In the genomic region with DNA sequence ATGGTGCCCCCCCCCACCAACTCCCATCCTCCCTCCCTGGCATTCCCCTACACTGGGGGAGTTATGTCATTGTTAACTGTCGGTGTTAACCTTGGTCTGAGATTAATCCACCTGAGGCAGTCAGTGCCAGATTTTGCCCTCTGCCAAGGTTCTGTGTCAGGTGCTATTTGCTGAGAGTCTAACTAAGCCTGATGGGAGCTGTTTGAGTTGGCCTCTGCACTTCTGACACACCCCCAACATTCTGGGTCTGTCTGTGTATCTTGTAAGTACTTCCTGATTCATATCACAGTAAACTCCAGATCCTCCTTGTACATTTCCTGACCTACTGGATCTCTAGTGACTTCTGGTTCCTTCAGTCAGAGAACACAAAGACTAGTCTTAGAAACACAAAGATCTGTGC, we compare ENCODE assay signal across 15 mouse cellular contexts. TPM values are rescaled to one million over a fixed set of nuclear protein-coding genes. Genes with fewer than 3 reads are reported as not detected.
DNase-seq lines count a peak whose midpoint lies in the region; ATAC-seq and TF ChIP-seq lines count a peak whose summit lies in the region.
"Had no signal": no experiment of that assay in that cellular context is flagged by ENCODE, and none has a peak within 500 bp of the region (broad histone marks: within the 10 kb centered on the region; RNA-seq: fewer than 3 reads in every experiment).

No protein-coding gene starts in this region.

- no peaks in the 10 kb centered on the region for H3K27me3 ChIP-seq in MEL (ENCODE audit: control insufficient read depth in 1 of 2, insufficient read depth in 2 of 2, low read length in 2 of 2)
- H3K27me3 ChIP-seq in forebrain, embryonic 13.5 days, result no peaks in the 10 kb centered on the region

- peak; percentile 18 to 24 for DNase-seq in heart, postnatal 10 days
- DNase-seq in heart, postnatal 36 days, result no peak
- peak; percentile 68 for DNase-seq in MEL (ENCODE audit: low read depth, low spot score)
- peak; percentile 57 for DNase-seq in kidney, postnatal 14 days
- peak; percentile 50 for DNase-seq in lung, postnatal 25 days (ENCODE audit: low spot score)
- no peak for DNase-seq in gastrocnemius, postnatal 10 days
- DNase-seq in Muller cell, postnatal 12 days (ENCODE audit: inconsistent ontology term), result no peak
- DNase-seq: adrenal gland, adult 2 months; cerebellum, adult 9-10 months; heart, postnatal 14 days; left cerebral cortex, postnatal 4 days; lung, embryonic 14.5 days; thymus, postnatal 36 days had no signal

- peak in 1 of 2 experiments; percentile 12; a peak in 1 of 4 replicates for TF ChIP-seq EP300 in MEL (IDR thresholded peaks at IDR 0.05; ENCODE audit: low read depth in 1 of 2, low read length in 2 of 2)

- peaks cover 0 to 9% of the 10 kb centered on the region in 2 experiments; a peak in 2 of 4 replicates for H3K36me3 ChIP-seq in MEL (ENCODE audit: control insufficient read depth in 1 of 2, insufficient read depth in 2 of 2, low read length in 2 of 2)
- peaks cover 9% of the 10 kb centered on the region; the same call in 1 of the 2 replicates for H3K36me3 ChIP-seq in forebrain, embryonic 13.5 days (ENCODE audit: poor library complexity, severe bottlenecking)

- no peak for TF ChIP-seq CTCF in MEL (IDR thresholded peaks at IDR 0.05 in 2 of 3, conservative IDR thresholded peaks at IDR 0.05 in 1 of 3; ENCODE audit: control insufficient read depth in 1 of 3, insufficient read depth in 1 of 3, low read depth in 2 of 3, low read length in 3 of 3, poor library complexity in 1 of 3, severe bottlenecking in 1 of 3)

- no peak overlapping the region for H3K4me3 ChIP-seq in MEL (ENCODE audit: control insufficient read depth in 1 of 2, insufficient read depth in 1 of 2, low read depth in 2 of 2, low read length in 2 of 2)
- H3K4me3 ChIP-seq in forebrain, embryonic 13.5 days, result no peak overlapping the region

- no peaks in the 10 kb centered on the region for H3K9me3 ChIP-seq in MEL (replicated peaks; ENCODE audit: insufficient read depth, low read length)
- H3K9me3 ChIP-seq in forebrain, embryonic 13.5 days (replicated peaks), result no peaks in the 10 kb centered on the region

- no peak for TF ChIP-seq POLR2A in MEL (IDR thresholded peaks at IDR 0.05; ENCODE audit: control insufficient read depth in 1 of 2, insufficient read depth in 1 of 2, low read depth in 1 of 2, low read length in 2 of 2, poor library complexity in 1 of 2)

- H3K27ac ChIP-seq in MEL (ENCODE audit: control insufficient read depth, low read depth, low read length), result no peak overlapping the region
- H3K27ac ChIP-seq in forebrain, embryonic 13.5 days, result no peak overlapping the region

- H3K79me2 ChIP-seq in MEL (ENCODE audit: control insufficient read depth, insufficient read depth, low read length, poor library complexity), result no peaks in the 10 kb centered on the region

- WGBS in forebrain, embryonic 13.5 days, result 88% methylated on average over 1 of the region's 1 CpGs

- peaks cover 0 to 10% of the 10 kb centered on the region in 2 experiments; a peak in 3 of 4 replicates for H3K4me1 ChIP-seq in MEL (ENCODE audit: control insufficient read depth in 1 of 2, insufficient read depth in 2 of 2, low read length in 2 of 2)
- H3K4me1 ChIP-seq in forebrain, embryonic 13.5 days, result peaks cover 11% of the 10 kb centered on the region

- H3K9ac ChIP-seq in MEL (ENCODE audit: control insufficient read depth, low read depth, low read length, poor library complexity, severe bottlenecking), result no peak overlapping the region
- H3K9ac ChIP-seq in forebrain, embryonic 13.5 days, result no peak overlapping the region
- H3K9ac ChIP-seq: lung, embryonic 14.5 days had no signal

- no peak overlapping the region for H3K4me2 ChIP-seq in forebrain, embryonic 13.5 days
- H3K4me2 ChIP-seq: lung, embryonic 14.5 days; midbrain, embryonic 11.5 days had no signal

- intact Hi-C loops in heart, postnatal 10 days (cut with DNase I), result no loop called here
- intact Hi-C loops in heart, postnatal 36 days (cut with DNase I), result no loop called here

- ATAC-seq in forebrain, embryonic 13.5 days, result no peak

- TF ChIP-seq RAD21 in MEL (IDR thresholded peaks at IDR 0.05; ENCODE audit: low read depth, low read length), result no peak

TF ChIP-seq in MEL, 35 proteins besides CTCF, POLR2A, EP300 and RAD21:
- TF ChIP-seq ZKSCAN1 (IDR thresholded peaks at IDR 0.05; ENCODE audit: low read depth, low read length) (no peak), GATA1 (IDR thresholded peaks at IDR 0.05; ENCODE audit: low read depth, low read length) (0 out of 2 replicates have a peak, but pooled peaks have one; percentile 21), ELF1 (IDR thresholded peaks at IDR 0.05; ENCODE audit: low read depth, low read length) (no peak), MXI1 (IDR thresholded peaks at IDR 0.05; ENCODE audit: low read depth, low read length) (no peak), MAZ (IDR thresholded peaks at IDR 0.05; ENCODE audit: low read depth, low read length) (no peak), GABPA (IDR thresholded peaks at IDR 0.05; ENCODE audit: low read depth, low read length) (no peak), MAX (IDR thresholded peaks at IDR 0.05; ENCODE audit: low read length) (no peak), POLR2AphosphoS2 (IDR thresholded peaks at IDR 0.05; ENCODE audit: low read length) (no peak), ETS1 (IDR thresholded peaks at IDR 0.05; ENCODE audit: low read depth, low read length) (0 out of 2 replicates have a peak, but pooled peaks have one; percentile 22)
TF ChIP-seq in MEL: peak in this region for 2.

RNA-seq across cellular contexts. Expression of a gene that starts 5.9 kb away (rescaled TPM):
- 10 to 100 TPM; 47.5 to 53.5 TPM for total RNA-seq in heart, postnatal 10 days (2021)
- 10 to 100 TPM; 39.9 to 44.1 TPM for total RNA-seq in heart, postnatal 36 days (2021)
- total RNA-seq in MEL (2012; rRNA removed), result 42.6 and 52.8 TPM in 2 replicates
- polyA plus RNA-seq in MEL (2012; ENCODE audit: insufficient read depth in 1 of 2, insufficient read length in 2 of 2, low read depth in 1 of 2, low replicate concordance in 2 of 2, missing spikeins in 1 of 2), result 10 to 100 TPM in 1 of 2 experiments, not detected in 1; 43.1 TPM
- 10 to 100 TPM; 49.3 TPM for total RNA-seq in gastrocnemius, postnatal 10 days (2021)
- polyA plus RNA-seq in forebrain, embryonic 13.5 days (2015; fragmentation: Nextera tagmentation; extraction: Ambion mirVana), result 33.1 and 33.2 TPM in 2 replicates

RNA-seq across cellular contexts. Expression of a gene that starts 46.7 kb away (rescaled TPM):
- total RNA-seq in heart, postnatal 10 days (2021), result 10 to 100 TPM; 13.0 to 16.7 TPM
- 10 to 100 TPM; 11.6 to 12.2 TPM for total RNA-seq in heart, postnatal 36 days (2021)
- total RNA-seq in MEL (2012; rRNA removed), result 4.0 and 4.9 TPM in 2 replicates
- 1 to 10 TPM in 1 of 2 experiments, not detected in 1; 8.0 TPM for polyA plus RNA-seq in MEL (2012; ENCODE audit: insufficient read depth in 1 of 2, insufficient read length in 2 of 2, low read depth in 1 of 2, low replicate concordance in 2 of 2, missing spikeins in 1 of 2)
- 1 to 10 TPM; 7.4 to 9.5 TPM for total RNA-seq in gastrocnemius, postnatal 10 days (2021)
- 6.9 and 7.0 TPM in 2 replicates for polyA plus RNA-seq in forebrain, embryonic 13.5 days (2015; fragmentation: Nextera tagmentation; extraction: Ambion mirVana)

Comparison
In these comparisons a context has a peak if more than half of its experiments do, and no peak if none do; other contexts are left out.
1. DNase-seq: peak in heart, postnatal 10 days (2 of 2), MEL (single experiment), kidney, postnatal 14 days (single experiment) and lung, postnatal 25 days (single experiment); none in heart, postnatal 36 days (0 of 2), gastrocnemius, postnatal 10 days (single experiment) and Muller cell, postnatal 12 days (single experiment).